Mouse (Mus musculus) stomach, postnatal 0 days (tissue): Measurements from ENCODE around the gene Hist2h4.

Experiments
- CTCF ChIP-seq: IDR thresholded peaks from 2 replicates; pipeline ENCODE4 v1.5.1; 2016; ENCODE audit warnings: antibody characterized with exemption, low read depth, mild to moderate bottlenecking, moderate library complexity
- EP300 ChIP-seq: optimal IDR thresholded peaks from 2 replicates; pipeline ENCODE3; 2016; ENCODE audit warnings: antibody characterized with exemption

- TF ChIP-seq EP300 (no peak), CTCF (peak; percentile 75)
Measured at GRCm38 (mm10) chr3:96284457-96284856, 21.3 kb upstream of the Hist2h4 start.
